9 mouse cellular contexts compared by ENCODE assay signal in the genomic region with DNA sequence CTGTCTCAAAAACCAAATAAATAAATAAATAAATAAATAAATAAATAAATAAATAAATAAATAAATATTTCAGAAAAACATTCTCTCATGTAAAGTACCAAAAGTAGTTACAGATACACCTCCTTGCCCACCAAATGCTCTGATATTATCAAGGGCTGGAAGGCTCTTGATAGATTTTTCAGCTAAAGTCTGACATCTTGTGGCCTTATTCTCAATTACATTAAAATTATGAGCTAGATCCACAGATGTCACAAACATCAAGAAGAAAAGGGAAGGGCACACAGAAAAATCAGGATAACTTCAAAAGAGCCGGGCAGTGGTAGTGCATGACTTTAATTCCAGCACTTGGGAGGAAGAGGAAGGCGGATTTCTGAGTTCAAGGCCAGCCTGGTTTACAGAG. TPM values are rescaled to one million over a fixed set of nuclear protein-coding genes. Genes with fewer than 3 reads are reported as not detected.
A peak's percentile ranks its signal among the peaks of the same experiment; 100 is the strongest.
DNase-seq lines count a peak whose midpoint lies in the region; ATAC-seq and TF ChIP-seq lines count a peak whose summit lies in the region.
"Had no signal": no experiment of that assay in that cellular context is flagged by ENCODE, and none has a peak within 500 bp of the region (broad histone marks: within the 10 kb centered on the region; RNA-seq: fewer than 3 reads in every experiment).

No protein-coding gene starts in this region.

- no peak overlapping the region for H3K9ac ChIP-seq in intestine, postnatal 0 days (ENCODE audit: low read depth, low read length)
- no peak overlapping the region for H3K9ac ChIP-seq in intestine, embryonic 15.5 days
- H3K9ac ChIP-seq in embryonic facial prominence, embryonic 14.5 days (ENCODE audit: low read depth, low read length), result no peak overlapping the region
- H3K9ac ChIP-seq: neural tube, embryonic 15.5 days had no signal

- no peak for ATAC-seq in intestine, postnatal 0 days
- no peak for ATAC-seq in intestine, embryonic 15.5 days
- no peak for ATAC-seq in embryonic facial prominence, embryonic 14.5 days (ENCODE audit: low read depth)

- DNase-seq in 3T3-L1 (ENCODE audit: low read depth, low spot score), result peak; percentile 77
- DNase-seq in CD4-positive helper T cell, adult 2 months (ENCODE audit: low read depth, low spot score), result peak; percentile 55
- peak; percentile 75 for DNase-seq in embryonic facial prominence, embryonic 14.5 days (ENCODE audit: low spot score)
- DNase-seq in adrenal gland, postnatal 36 days, result no peak
- no peak for DNase-seq in left cerebral cortex, adult 9 months (ENCODE audit: low spot score in 2 of 2)
- DNase-seq in kidney, postnatal 10 days, result no peak

- no peak overlapping the region for H3K4me3 ChIP-seq in intestine, postnatal 0 days (ENCODE audit: low read depth, low read length)
- no peak overlapping the region for H3K4me3 ChIP-seq in intestine, embryonic 15.5 days (replicated peaks)
- H3K4me3 ChIP-seq in embryonic facial prominence, embryonic 14.5 days (ENCODE audit: low read depth, low read length), result no peak overlapping the region
- H3K4me3 ChIP-seq: neural tube, embryonic 15.5 days had no signal

- no peaks in the 10 kb centered on the region for H3K9me3 ChIP-seq in intestine, postnatal 0 days (ENCODE audit: control insufficient read depth)
- H3K9me3 ChIP-seq in intestine, embryonic 15.5 days, result no peaks in the 10 kb centered on the region
- H3K9me3 ChIP-seq in embryonic facial prominence, embryonic 14.5 days (ENCODE audit: control insufficient read depth, low read length), result no peaks in the 10 kb centered on the region
- H3K9me3 ChIP-seq: neural tube, embryonic 15.5 days had no signal

- H3K36me3 ChIP-seq in intestine, postnatal 0 days (ENCODE audit: control insufficient read depth, insufficient read depth), result no peaks in the 10 kb centered on the region
- H3K36me3 ChIP-seq in intestine, embryonic 15.5 days, result no peaks in the 10 kb centered on the region
- H3K36me3 ChIP-seq in embryonic facial prominence, embryonic 14.5 days (ENCODE audit: control insufficient read depth, insufficient read depth, low read length), result no peaks in the 10 kb centered on the region
- H3K36me3 ChIP-seq: neural tube, embryonic 15.5 days had no signal

- H3K27ac ChIP-seq in intestine, postnatal 0 days (ENCODE audit: low read depth, low read length), result no peak overlapping the region
- H3K27ac ChIP-seq in intestine, embryonic 15.5 days, result no peak overlapping the region
- H3K27ac ChIP-seq in embryonic facial prominence, embryonic 14.5 days (replicated peaks; ENCODE audit: low read depth, low read length), result no peak overlapping the region
- H3K27ac ChIP-seq: neural tube, embryonic 15.5 days had no signal

- peak; percentile 62 for TF ChIP-seq CTCF in intestine, postnatal 0 days (IDR thresholded peaks at IDR 0.05; ENCODE audit: low read depth)

- 24% methylated on average over 2 of the region's 2 CpGs for WGBS in intestine, postnatal 0 days
- WGBS in intestine, embryonic 15.5 days, result 34% methylated on average over 2 of the region's 2 CpGs
- WGBS in embryonic facial prominence, embryonic 14.5 days, result 26% methylated on average over 2 of the region's 2 CpGs

- H3K4me2 ChIP-seq in intestine, postnatal 0 days (replicated peaks; ENCODE audit: low read depth), result no peak overlapping the region
- no peak overlapping the region for H3K4me2 ChIP-seq in intestine, embryonic 15.5 days (replicated peaks)
- H3K4me2 ChIP-seq in embryonic facial prominence, embryonic 14.5 days (ENCODE audit: low read depth, low read length), result no peak overlapping the region
- H3K4me2 ChIP-seq: neural tube, embryonic 15.5 days had no signal

- H3K27me3 ChIP-seq in intestine, postnatal 0 days (replicated peaks; ENCODE audit: control insufficient read depth, insufficient read depth, low read length), result no peaks in the 10 kb centered on the region
- H3K27me3 ChIP-seq in intestine, embryonic 15.5 days (replicated peaks), result no peaks in the 10 kb centered on the region
- no peaks in the 10 kb centered on the region for H3K27me3 ChIP-seq in embryonic facial prominence, embryonic 14.5 days (replicated peaks; ENCODE audit: control insufficient read depth, insufficient read depth, low read length)
- H3K27me3 ChIP-seq: neural tube, embryonic 15.5 days had no signal

- no peaks in the 10 kb centered on the region for H3K4me1 ChIP-seq in intestine, postnatal 0 days (replicated peaks; ENCODE audit: control insufficient read depth, insufficient read depth, low read length)
- peaks cover 2% of the 10 kb centered on the region; the same call in 1 of the 2 replicates for H3K4me1 ChIP-seq in intestine, embryonic 15.5 days (replicated peaks)
- peaks cover 8% of the 10 kb centered on the region; the same call in 1 of the 2 replicates for H3K4me1 ChIP-seq in embryonic facial prominence, embryonic 14.5 days (ENCODE audit: control insufficient read depth, insufficient read depth, low read length)

RNA-seq across cellular contexts. Expression of a gene that starts 2.6 kb away (rescaled TPM):
- polyA plus RNA-seq in intestine, postnatal 0 days (2015; fragmentation: Nextera tagmentation; extraction: Ambion mirVana), result 2.7 and 2.9 TPM in 2 replicates
- polyA plus RNA-seq in intestine, embryonic 15.5 days (2015; fragmentation: Nextera tagmentation; extraction: Ambion mirVana), result 4.2 and 5.0 TPM in 2 replicates
- polyA plus RNA-seq in embryonic facial prominence, embryonic 14.5 days (2014; fragmentation: Nextera tagmentation; extraction: Ambion mirVana), result 3.3 and 4.1 TPM in 2 replicates
- 1 to 10 TPM; 2.8 to 3.7 TPM for total RNA-seq in adrenal gland, postnatal 36 days (2021)

RNA-seq across cellular contexts. Expression of a gene that starts 3.9 kb away (rescaled TPM):
- polyA plus RNA-seq in intestine, postnatal 0 days (2015; fragmentation: Nextera tagmentation; extraction: Ambion mirVana), result 3.0 and 3.4 TPM in 2 replicates
- 8.3 and 9.1 TPM in 2 replicates for polyA plus RNA-seq in intestine, embryonic 15.5 days (2015; fragmentation: Nextera tagmentation; extraction: Ambion mirVana)
- polyA plus RNA-seq in embryonic facial prominence, embryonic 14.5 days (2014; fragmentation: Nextera tagmentation; extraction: Ambion mirVana), result 12.2 and 12.5 TPM in 2 replicates
- 10 to 100 TPM; 24.5 to 30.1 TPM for total RNA-seq in adrenal gland, postnatal 36 days (2021)

Comparison
In these comparisons a context has a peak if more than half of its experiments do, and no peak if none do; other contexts are left out.
1. DNase-seq: peak in 3T3-L1 (single experiment), CD4-positive helper T cell, adult 2 months (single experiment) and embryonic facial prominence, embryonic 14.5 days (single experiment); none in adrenal gland, postnatal 36 days (0 of 2), left cerebral cortex, adult 9 months (0 of 2) and kidney, postnatal 10 days (single experiment).